Mouse (Mus musculus): ENCODE results near the gene Best1. TPM values are rescaled to one million over a fixed set of nuclear protein-coding genes. Genes with fewer than 3 reads are reported as not detected.
A peak's percentile ranks its signal among the peaks of the same experiment; 100 is the strongest.

Gene Best1
- polyA plus RNA-seq, 1 experiment from 2014 or later = 1.9 TPM

DNA sequence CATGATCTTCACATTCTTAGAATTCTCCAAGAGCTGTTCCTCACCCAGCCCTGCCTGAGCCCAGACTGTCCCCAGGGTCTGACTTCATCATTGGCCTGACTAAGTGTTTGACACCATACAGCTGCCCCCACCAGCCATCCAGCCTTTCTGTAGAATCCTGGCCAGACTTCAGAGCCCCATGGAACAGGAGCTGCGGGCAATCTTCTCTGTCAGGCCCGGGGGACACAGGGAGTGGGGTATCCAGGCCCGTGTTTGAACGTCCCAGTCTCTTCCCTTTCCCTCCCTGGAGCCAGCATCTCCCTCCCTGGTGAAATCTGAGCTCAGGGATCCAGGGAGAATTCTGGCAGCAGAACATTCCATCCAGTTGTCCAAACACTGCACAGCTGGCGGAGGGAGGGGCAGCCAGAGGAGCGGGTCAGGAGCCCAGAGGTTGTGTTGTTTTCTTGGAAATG, 11.4 kb upstream of the Best1 start:
- DNase-seq (ENCODE audit: low spot score) (peak; percentile 87), ATAC-seq (replicated peaks; ENCODE audit: insufficient number of reproducible peaks, low FRiP score, low TSS enrichment, low read depth) (peak; percentile 63)
- Histone ChIP-seq H3K4me3 (ENCODE audit: low read depth, low read length) (no peak overlapping the region), H3K27ac (replicated peaks; ENCODE audit: low read depth, low read length) (peak overlapping the region; percentile 81), H3K4me2 (ENCODE audit: low read depth, low read length) (no peak overlapping the region), H3K4me1 (ENCODE audit: control insufficient read depth, insufficient read depth, low read length) (peaks cover 5% of the 10 kb centered on the region), H3K36me3 (replicated peaks; ENCODE audit: control insufficient read depth, insufficient read depth, low read depth, low read length) (no peaks in the 10 kb centered on the region), H3K9me3 (replicated peaks; ENCODE audit: control insufficient read depth, low read length) (no peaks in the 10 kb centered on the region), H3K27me3 (ENCODE audit: control insufficient read depth, insufficient read depth, low read length) (no peaks in the 10 kb centered on the region), H3K9ac (replicated peaks; ENCODE audit: low read length) (no peak overlapping the region)
- WGBS = 14% methylated on average over 6 of the region's 6 CpGs

GRCm38 (mm10) chr19:10011408-10011807, 10.0 kb upstream of the Best1 start:
- Histone ChIP-seq H3K27ac (replicated peaks; ENCODE audit: low read depth, low read length) (no peak overlapping the region), H3K27me3 (ENCODE audit: control insufficient read depth, insufficient read depth, low read length) (no peaks in the 10 kb centered on the region), H3K4me1 (ENCODE audit: control insufficient read depth, insufficient read depth, low read length) (peaks cover 3% of the 10 kb centered on the region), H3K36me3 (replicated peaks; ENCODE audit: control insufficient read depth, insufficient read depth, low read depth, low read length) (no peaks in the 10 kb centered on the region), H3K4me2 (ENCODE audit: low read depth, low read length) (no peak overlapping the region), H3K9me3 (replicated peaks; ENCODE audit: control insufficient read depth, low read length) (no peaks in the 10 kb centered on the region), H3K4me3 (ENCODE audit: low read depth, low read length) (no peak overlapping the region), H3K9ac (replicated peaks; ENCODE audit: low read length) (no peak overlapping the region)
- WGBS = 82% methylated on average over 1 of the region's 1 CpGs
- no peak for DNase-seq (ENCODE audit: low spot score)
- no peak for ATAC-seq (replicated peaks; ENCODE audit: insufficient number of reproducible peaks, low FRiP score, low TSS enrichment, low read depth)

- H3K9me3 ChIP-seq (replicated peaks; ENCODE audit: control insufficient read depth, low read length) = no peaks in the 10 kb centered on the region
- DNase-seq (ENCODE audit: low spot score) = no peak
- no peaks in the 10 kb centered on the region for H3K36me3 ChIP-seq (replicated peaks; ENCODE audit: control insufficient read depth, insufficient read depth, low read depth, low read length)
- no peaks in the 10 kb centered on the region for H3K27me3 ChIP-seq (ENCODE audit: control insufficient read depth, insufficient read depth, low read length)
- H3K4me2 ChIP-seq (ENCODE audit: low read depth, low read length) = no peak overlapping the region
- WGBS = 90% methylated on average over 1 of the region's 1 CpGs
- no peaks in the 10 kb centered on the region; the same call in 1 of the 2 replicates for H3K4me1 ChIP-seq (ENCODE audit: control insufficient read depth, insufficient read depth, low read length)
- H3K4me3 ChIP-seq (ENCODE audit: low read depth, low read length) = no peak overlapping the region
- no peak overlapping the region for H3K27ac ChIP-seq (replicated peaks; ENCODE audit: low read depth, low read length)
- H3K9ac ChIP-seq (replicated peaks; ENCODE audit: low read length) = no peak overlapping the region
- ATAC-seq (replicated peaks; ENCODE audit: insufficient number of reproducible peaks, low FRiP score, low TSS enrichment, low read depth) = no peak
Measured at GRCm38 (mm10) chr19:10003696-10004095, 2.3 kb upstream of the Best1 start.

DNA sequence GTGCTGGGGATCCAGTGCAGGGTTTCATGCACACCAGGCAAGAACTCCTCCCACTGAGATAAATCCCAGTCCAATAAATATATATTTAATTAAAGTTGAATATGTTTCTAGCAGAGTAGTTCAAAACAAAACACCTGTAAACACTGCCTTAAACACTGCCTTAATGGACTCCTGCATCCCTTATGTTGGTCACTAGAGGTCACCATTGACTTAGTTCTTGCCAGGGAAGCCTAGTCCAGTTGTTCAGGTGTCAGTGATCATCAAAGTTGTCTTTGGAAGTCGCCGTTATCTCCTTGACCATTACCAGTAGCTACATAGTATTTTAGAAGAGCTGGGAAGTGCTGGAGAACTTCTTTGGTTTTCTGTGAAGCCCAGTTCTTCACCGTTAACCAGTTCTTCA, 1.1 kb downstream of the Best1 start:
- Histone ChIP-seq H3K4me3 (ENCODE audit: low read depth, low read length) (no peak overlapping the region), H3K9ac (replicated peaks; ENCODE audit: low read length) (no peak overlapping the region), H3K27ac (replicated peaks; ENCODE audit: low read depth, low read length) (no peak overlapping the region), H3K4me2 (ENCODE audit: low read depth, low read length) (no peak overlapping the region), H3K4me1 (ENCODE audit: control insufficient read depth, insufficient read depth, low read length) (no peaks in the 10 kb centered on the region; the same call in 1 of the 2 replicates), H3K27me3 (ENCODE audit: control insufficient read depth, insufficient read depth, low read length) (no peaks in the 10 kb centered on the region), H3K9me3 (replicated peaks; ENCODE audit: control insufficient read depth, low read length) (no peaks in the 10 kb centered on the region), H3K36me3 (replicated peaks; ENCODE audit: control insufficient read depth, insufficient read depth, low read depth, low read length) (no peaks in the 10 kb centered on the region)
- ATAC-seq (replicated peaks; ENCODE audit: insufficient number of reproducible peaks, low FRiP score, low TSS enrichment, low read depth) (no peak), DNase-seq (ENCODE audit: low spot score) (peak; percentile 69)
- WGBS = 20% methylated on average over 3 of the region's 3 CpGs

DNA sequence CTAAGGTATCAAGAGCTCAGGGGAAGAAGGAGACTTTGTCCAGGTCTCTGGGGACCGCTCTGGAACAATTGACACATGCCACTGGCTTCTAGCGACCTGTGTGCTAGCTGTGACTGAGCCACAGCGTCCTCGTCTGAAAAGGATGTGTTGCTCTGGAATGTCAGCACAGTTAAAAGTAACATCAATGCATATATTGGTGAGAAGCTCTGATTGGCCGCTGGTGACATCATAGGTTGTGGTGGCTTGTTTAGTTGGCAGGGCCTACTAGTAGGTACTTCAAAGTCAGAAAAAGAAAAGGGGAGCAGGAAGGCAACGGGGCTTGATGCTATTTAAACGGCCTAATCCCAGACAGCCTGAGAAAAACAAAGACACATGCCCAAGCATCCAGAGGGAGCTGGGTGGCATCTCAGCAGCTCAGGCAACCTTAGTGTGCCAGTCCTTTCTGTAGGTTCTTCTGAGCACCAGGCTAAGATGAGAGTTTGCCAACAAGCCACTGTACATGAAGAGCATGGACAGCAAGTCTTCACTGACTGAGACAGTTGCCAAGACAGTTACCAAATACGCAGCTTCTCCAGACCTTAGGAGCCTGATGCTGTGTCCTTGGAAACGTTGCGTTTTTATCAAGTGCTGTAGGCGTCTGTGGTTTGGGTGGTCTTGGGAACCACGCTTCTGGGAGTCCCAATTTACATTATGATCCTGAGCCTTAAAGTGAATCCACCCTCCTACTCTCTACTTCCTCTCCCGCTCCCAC, 2.5 kb downstream of the Best1 start:
- no peak overlapping the region for H3K27ac ChIP-seq (replicated peaks; ENCODE audit: low read depth, low read length)
- no peak overlapping the region for H3K4me3 ChIP-seq (ENCODE audit: low read depth, low read length)
- H3K4me1 ChIP-seq (ENCODE audit: control insufficient read depth, insufficient read depth, low read length) = no peaks in the 10 kb centered on the region; the same call in 1 of the 2 replicates
- 65% methylated on average over 13 of the region's 13 CpGs for WGBS
- no peak overlapping the region for H3K9ac ChIP-seq (replicated peaks; ENCODE audit: low read length)
- H3K27me3 ChIP-seq (ENCODE audit: control insufficient read depth, insufficient read depth, low read length) = no peaks in the 10 kb centered on the region
- ATAC-seq (replicated peaks; ENCODE audit: insufficient number of reproducible peaks, low FRiP score, low TSS enrichment, low read depth) (no peak), DNase-seq (ENCODE audit: low spot score) (no peak)
- no peaks in the 10 kb centered on the region for H3K36me3 ChIP-seq (replicated peaks; ENCODE audit: control insufficient read depth, insufficient read depth, low read depth, low read length)
- no peak overlapping the region for H3K4me2 ChIP-seq (ENCODE audit: low read depth, low read length)
- H3K9me3 ChIP-seq (replicated peaks; ENCODE audit: control insufficient read depth, low read length) = no peaks in the 10 kb centered on the region

GRCm38 (mm10) chr19:9998063-9998416, 3.4 kb downstream of the Best1 start:
- no peak overlapping the region for H3K4me3 ChIP-seq (ENCODE audit: low read depth, low read length)
- 60% methylated on average over 2 of the region's 2 CpGs for WGBS
- H3K36me3 ChIP-seq (replicated peaks; ENCODE audit: control insufficient read depth, insufficient read depth, low read depth, low read length) = no peaks in the 10 kb centered on the region
- ATAC-seq (replicated peaks; ENCODE audit: insufficient number of reproducible peaks, low FRiP score, low TSS enrichment, low read depth) = no peak
- DNase-seq (ENCODE audit: low spot score) = no peak
- no peak overlapping the region for H3K4me2 ChIP-seq (ENCODE audit: low read depth, low read length)
- H3K4me1 ChIP-seq (ENCODE audit: control insufficient read depth, insufficient read depth, low read length) = no peaks in the 10 kb centered on the region; the same call in 1 of the 2 replicates
- H3K9ac ChIP-seq (replicated peaks; ENCODE audit: low read length) = no peak overlapping the region
- H3K9me3 ChIP-seq (replicated peaks; ENCODE audit: control insufficient read depth, low read length) = no peaks in the 10 kb centered on the region
- H3K27ac ChIP-seq (replicated peaks; ENCODE audit: low read depth, low read length) = no peak overlapping the region
- H3K27me3 ChIP-seq (ENCODE audit: control insufficient read depth, insufficient read depth, low read length) = no peaks in the 10 kb centered on the region

- Histone ChIP-seq H3K9ac (replicated peaks; ENCODE audit: low read length) (no peak overlapping the region), H3K27ac (replicated peaks; ENCODE audit: low read depth, low read length) (no peak overlapping the region), H3K36me3 (replicated peaks; ENCODE audit: control insufficient read depth, insufficient read depth, low read depth, low read length) (no peaks in the 10 kb centered on the region), H3K4me3 (ENCODE audit: low read depth, low read length) (no peak overlapping the region), H3K9me3 (replicated peaks; ENCODE audit: control insufficient read depth, low read length) (no peaks in the 10 kb centered on the region), H3K4me2 (ENCODE audit: low read depth, low read length) (no peak overlapping the region), H3K27me3 (ENCODE audit: control insufficient read depth, insufficient read depth, low read length) (no peaks in the 10 kb centered on the region), H3K4me1 (ENCODE audit: control insufficient read depth, insufficient read depth, low read length) (no peaks in the 10 kb centered on the region; the same call in 1 of the 2 replicates)
- 74% methylated on average over 12 of the region's 12 CpGs for WGBS
- no peak for DNase-seq (ENCODE audit: low spot score)
- no peak for ATAC-seq (replicated peaks; ENCODE audit: insufficient number of reproducible peaks, low FRiP score, low TSS enrichment, low read depth)
Measured at GRCm38 (mm10) chr19:9997204-9998062, 4.0 kb downstream of the Best1 start.

Data from embryonic facial prominence, embryonic 11.5 days (tissue).